Mouse (Mus musculus): ENCODE measurements at regions not wholly inside any gene's neighbourhood (a gene's known extent, or its start where the extent isn't known, plus 50 kb on each side); places are given as distances from the start of the nearest gene placed in this dataset.

- TF ChIP-seq TAL1 (IDR thresholded peaks at IDR 0.05; ENCODE audit: low read length) = no peak
- TF ChIP-seq GATA1 (IDR thresholded peaks at IDR 0.05; ENCODE audit: low read length) = no peak
These were observed 110.8 kb upstream of the Tbx3 start for GRCm38 (mm10) chr5:119559696-119560095.
